Mouse (Mus musculus): ENCODE measurements at regions not wholly inside any gene's neighbourhood (a gene's known extent, or its start where the extent isn't known, plus 50 kb on each side); places are given as distances from the start of the nearest gene placed in this dataset.

DNA sequence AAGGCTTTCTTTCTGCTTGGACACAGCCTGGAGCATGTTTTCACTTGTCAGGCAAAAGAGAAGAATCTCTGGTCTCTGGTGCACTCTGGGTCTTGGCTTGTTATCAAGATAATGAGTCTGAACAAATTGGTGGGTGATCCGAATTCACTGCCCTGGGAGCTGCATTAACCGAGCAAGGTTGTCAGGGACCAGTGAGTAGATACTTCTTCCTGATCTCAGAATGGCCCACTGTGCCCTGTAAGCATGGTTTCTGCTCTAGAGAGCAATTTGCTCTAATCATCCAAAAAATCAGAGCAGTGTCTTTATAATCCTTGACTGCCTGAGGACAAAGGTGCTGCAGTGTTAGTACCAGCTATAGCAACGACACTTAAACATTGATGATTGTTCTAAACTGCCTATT lies 97.2 kb upstream of the 1500015O10Rik start:
- intact Hi-C loops (cut with DNase I), result no loop called here
- DNase-seq (ENCODE audit: low spot score), result no peak

DNA sequence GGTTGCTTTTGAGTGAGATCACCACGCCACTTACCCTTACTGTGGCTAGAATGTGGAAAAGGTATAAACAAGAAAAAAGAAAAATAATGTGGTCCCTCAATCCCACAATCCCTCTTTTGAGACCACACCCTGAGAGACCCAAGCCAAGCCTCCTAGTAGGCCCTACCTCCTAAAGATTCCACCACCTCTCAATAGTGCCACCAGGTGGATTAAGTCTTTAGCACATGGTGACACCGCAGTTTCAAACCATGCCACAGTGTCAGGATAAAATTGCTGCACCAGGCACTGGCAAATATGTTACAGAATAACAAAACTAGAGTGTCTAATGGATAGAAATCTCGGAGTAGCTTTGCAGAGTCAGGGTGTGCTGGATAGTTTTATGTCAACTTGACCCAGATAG lies 94.7 kb upstream of the 1500015O10Rik start:
- intact Hi-C loops (cut with DNase I), result loop anchor here (1.0 kb wide), 1 partner anchor 336 kb away; no protein-coding TSS in a partner anchor
- DNase-seq (ENCODE audit: low spot score), result no peak

DNA sequence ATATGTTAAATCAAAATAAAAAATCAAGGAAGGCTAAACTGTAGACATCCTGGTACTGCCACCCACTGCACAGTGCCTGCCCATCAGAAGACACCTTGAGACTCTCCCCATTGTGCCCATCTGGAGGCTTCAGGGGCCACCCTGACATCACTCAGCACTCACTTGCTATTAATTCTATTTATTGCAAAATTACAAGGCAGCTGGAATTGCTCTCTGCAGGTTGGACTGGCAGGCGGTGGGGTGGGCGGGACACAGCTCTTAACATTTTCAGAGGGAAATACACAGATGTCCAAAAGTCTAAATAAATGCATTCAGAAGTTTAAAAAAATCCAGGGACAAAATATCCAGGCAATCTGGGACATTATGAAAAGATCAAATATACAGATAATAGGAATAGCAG lies 92.4 kb upstream of the 1500015O10Rik start:
- intact Hi-C loops (cut with DNase I), result no loop called here
- no peak for DNase-seq (ENCODE audit: low spot score)

DNA sequence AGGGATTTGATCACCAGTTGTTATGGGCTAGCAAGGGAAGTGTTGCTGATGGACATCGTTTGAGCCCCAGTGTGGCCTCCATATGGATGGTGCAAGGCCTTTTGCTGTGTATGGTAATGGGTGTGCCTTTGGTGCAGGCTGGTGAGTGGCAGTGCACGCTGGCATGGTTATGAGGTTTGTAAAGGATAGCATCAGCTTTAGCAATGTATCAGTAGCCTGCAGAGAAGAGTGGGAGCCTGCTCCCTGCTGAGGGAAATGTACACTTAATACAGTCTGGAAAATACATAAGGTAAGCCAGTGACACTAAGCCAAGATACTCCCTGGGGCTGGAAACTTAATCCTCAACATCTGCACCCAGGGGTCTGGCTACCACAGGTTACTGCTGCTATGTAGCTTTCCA lies 58.4 kb upstream of the 1500015O10Rik start:
- no peak for DNase-seq (ENCODE audit: low spot score)
- intact Hi-C loops (cut with DNase I), result no loop called here

All from heart, postnatal 25 days (tissue).